Mouse (Mus musculus): ENCODE measurements around the gene Rin3. TPM values are rescaled to one million over a fixed set of nuclear protein-coding genes. Genes with fewer than 3 reads are reported as not detected.

The Rin3 gene
- total and polyA plus RNA-seq, 2 experiments from 2014 or later = 1.9 to 3.3 TPM

DNA sequence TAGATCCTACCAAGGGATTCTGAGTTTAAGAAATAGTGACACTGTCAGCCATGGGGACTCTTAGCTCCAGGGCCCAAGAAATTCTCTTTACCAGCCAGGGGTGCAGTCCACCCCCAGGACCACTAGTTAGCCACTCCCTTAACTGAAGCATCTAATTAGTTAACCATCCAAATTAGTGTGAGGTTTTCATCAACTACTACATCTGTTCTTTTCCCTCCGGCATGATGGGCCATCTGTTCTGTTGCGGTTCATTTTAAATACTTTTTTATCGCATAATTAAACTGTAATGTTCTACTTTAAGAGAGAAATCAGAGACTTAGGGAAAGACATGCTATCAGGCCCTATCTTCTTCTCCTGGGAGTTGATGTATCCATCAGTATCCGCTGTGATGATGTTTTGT lies 32.5 kb upstream of the Rin3 start:
- WGBS = 64% methylated on average over 4 of the region's 4 CpGs

DNA sequence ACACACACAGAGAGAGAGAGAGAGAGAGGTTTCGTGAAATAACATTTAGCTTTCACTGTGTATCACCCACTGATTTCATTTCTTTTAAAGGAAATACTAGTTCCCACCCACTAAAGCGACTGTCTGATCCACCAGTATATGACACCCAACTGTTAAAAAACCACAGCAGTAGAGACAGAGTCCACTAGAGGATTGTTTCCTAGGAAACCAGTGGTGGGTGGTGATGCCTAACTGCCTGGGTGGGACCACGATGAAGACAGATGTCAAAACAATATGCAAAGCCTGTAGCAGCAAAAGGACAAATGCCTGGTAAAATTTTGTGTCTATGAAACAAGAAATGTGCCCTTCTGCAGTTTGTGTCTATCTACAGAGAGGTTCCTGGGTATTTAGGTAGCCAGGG lies 31.8 kb upstream of the Rin3 start:
- no peaks in the 10 kb centered on the region for H3K9me3 ChIP-seq (ENCODE audit: low read length)
- no peaks in the 10 kb centered on the region for H3K36me3 ChIP-seq (ENCODE audit: insufficient read depth)
- ATAC-seq (peak; percentile 53), DNase-seq (no peak)
- no peak overlapping the region for H3K4me3 ChIP-seq (ENCODE audit: low read depth, low read length)
- H3K27me3 ChIP-seq (ENCODE audit: insufficient read depth, low read length) = no peaks in the 10 kb centered on the region
- H3K9ac ChIP-seq = no peak overlapping the region
- TF ChIP-seq CTCF (IDR thresholded peaks at IDR 0.05; ENCODE audit: low read depth) = no peak
- H3K27ac ChIP-seq (ENCODE audit: low read depth, low read length) = peak overlapping the region; percentile 64; the same call in 1 of the 2 replicates
- no peak overlapping the region for H3K4me2 ChIP-seq (ENCODE audit: low read depth)
- no peaks in the 10 kb centered on the region for H3K4me1 ChIP-seq (ENCODE audit: insufficient read depth)
- WGBS = 54% methylated on average over 3 of the region's 3 CpGs

More for the DNA sequence above, 32.5 kb upstream of the Rin3 start:
- no peaks in the 10 kb centered on the region for H3K9me3 ChIP-seq (ENCODE audit: low read length)
- peak; percentile 47; the same call in 1 of the 2 replicates for ATAC-seq
- H3K36me3 ChIP-seq (ENCODE audit: insufficient read depth) = no peaks in the 10 kb centered on the region
- H3K27ac ChIP-seq (ENCODE audit: low read depth, low read length) = peak overlapping the region; percentile 64
- no peak overlapping the region for H3K9ac ChIP-seq
- no peak overlapping the region for H3K4me2 ChIP-seq (ENCODE audit: low read depth)
- H3K4me1 ChIP-seq (ENCODE audit: insufficient read depth) = no peaks in the 10 kb centered on the region
- peak; percentile 62 for DNase-seq
- no peak overlapping the region for H3K4me3 ChIP-seq (ENCODE audit: low read depth, low read length)
- TF ChIP-seq CTCF (IDR thresholded peaks at IDR 0.05; ENCODE audit: low read depth) = no peak
- H3K27me3 ChIP-seq (ENCODE audit: insufficient read depth, low read length) = no peaks in the 10 kb centered on the region

DNA sequence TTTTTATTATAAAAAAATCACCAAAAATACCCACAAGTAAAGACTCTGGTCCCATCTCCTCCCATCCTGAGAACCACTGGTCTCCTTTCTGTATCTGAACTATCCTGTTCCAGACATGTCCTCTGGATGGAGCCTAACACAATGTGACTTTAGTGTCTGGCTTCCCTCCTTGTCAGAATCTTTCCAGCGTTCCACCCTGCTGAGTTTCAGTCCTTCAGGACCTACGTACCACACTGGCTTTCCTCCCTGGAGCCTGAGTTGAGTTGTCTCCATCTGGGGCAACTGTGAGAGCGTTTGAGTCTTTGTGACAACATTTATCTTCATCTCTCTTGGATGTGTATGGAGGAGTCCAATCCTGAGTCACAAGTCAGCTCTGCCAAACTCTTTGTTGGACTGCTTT lies 30.9 kb upstream of the Rin3 start:
- no peak; the same call in 1 of the 2 replicates for TF ChIP-seq CTCF (IDR thresholded peaks at IDR 0.05; ENCODE audit: low read depth)
- H3K9me3 ChIP-seq (ENCODE audit: low read length) = no peaks in the 10 kb centered on the region
- H3K4me1 ChIP-seq (ENCODE audit: insufficient read depth) = no peaks in the 10 kb centered on the region
- DNase-seq (no peak), ATAC-seq (peak; percentile 45)
- no peak overlapping the region for H3K4me3 ChIP-seq (ENCODE audit: low read depth, low read length)
- H3K27me3 ChIP-seq (ENCODE audit: insufficient read depth, low read length) = no peaks in the 10 kb centered on the region
- no peak overlapping the region for H3K27ac ChIP-seq (ENCODE audit: low read depth, low read length)
- H3K9ac ChIP-seq = no peak overlapping the region
- no peak overlapping the region for H3K4me2 ChIP-seq (ENCODE audit: low read depth)
- no peaks in the 10 kb centered on the region for H3K36me3 ChIP-seq (ENCODE audit: insufficient read depth)
- 59% methylated on average over 3 of the region's 3 CpGs for WGBS

DNA sequence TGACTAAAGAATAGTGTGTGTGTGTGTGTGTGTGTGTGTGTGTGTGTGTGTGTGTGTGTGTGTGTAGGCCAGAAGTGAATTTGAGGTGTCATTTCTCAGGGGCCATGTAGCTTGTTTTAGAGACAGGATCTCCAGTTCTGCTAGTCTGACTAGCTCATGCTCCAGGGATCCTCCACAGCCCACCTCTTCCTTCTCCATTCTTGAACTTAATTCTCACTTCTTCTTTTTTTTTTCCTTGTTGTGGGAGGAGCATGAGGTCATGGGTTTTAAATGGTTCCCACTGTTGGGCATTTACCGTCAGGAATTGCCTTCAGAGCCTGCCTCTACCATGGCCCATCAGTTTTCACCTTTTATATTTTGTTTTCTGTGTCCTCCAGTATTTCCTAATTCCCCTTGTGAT lies 30.3 kb upstream of the Rin3 start:
- Histone ChIP-seq H3K4me2 (ENCODE audit: low read depth) (no peak overlapping the region), H3K9me3 (ENCODE audit: low read length) (no peaks in the 10 kb centered on the region), H3K27me3 (ENCODE audit: insufficient read depth, low read length) (no peaks in the 10 kb centered on the region), H3K36me3 (ENCODE audit: insufficient read depth) (no peaks in the 10 kb centered on the region), H3K4me3 (ENCODE audit: low read depth, low read length) (no peak overlapping the region), H3K4me1 (ENCODE audit: insufficient read depth) (no peaks in the 10 kb centered on the region), H3K9ac (no peak overlapping the region), H3K27ac (ENCODE audit: low read depth, low read length) (no peak overlapping the region)
- 68% methylated on average over 1 of the region's 1 CpGs for WGBS
- ATAC-seq (no peak), DNase-seq (no peak)
- no peak for TF ChIP-seq CTCF (IDR thresholded peaks at IDR 0.05; ENCODE audit: low read depth)

DNA sequence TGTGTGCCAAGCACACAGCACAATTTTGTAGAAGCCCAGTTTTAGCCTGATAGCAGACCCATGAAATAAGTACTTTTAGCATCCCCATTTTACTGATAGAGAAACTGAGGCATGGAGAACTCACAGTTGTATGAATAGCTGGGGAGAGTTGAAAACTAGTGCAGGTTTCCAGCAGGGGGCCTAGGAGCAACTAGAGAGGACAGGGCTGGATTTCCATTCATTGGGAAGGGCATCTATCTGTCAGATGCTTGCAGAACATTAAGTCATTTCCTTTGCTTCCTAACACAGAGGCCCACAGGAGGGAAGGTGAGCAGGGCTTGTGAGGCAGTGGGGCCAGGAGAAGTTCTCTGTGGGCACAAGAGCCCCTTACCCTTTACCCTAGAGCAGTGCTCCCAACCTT lies 27.8 kb upstream of the Rin3 start:
- Histone ChIP-seq H3K4me1 (ENCODE audit: insufficient read depth) (no peaks in the 10 kb centered on the region), H3K36me3 (ENCODE audit: insufficient read depth) (no peaks in the 10 kb centered on the region), H3K4me3 (ENCODE audit: low read depth, low read length) (no peak overlapping the region), H3K27me3 (ENCODE audit: insufficient read depth, low read length) (no peaks in the 10 kb centered on the region), H3K9ac (no peak overlapping the region), H3K27ac (ENCODE audit: low read depth, low read length) (no peak overlapping the region), H3K4me2 (ENCODE audit: low read depth) (no peak overlapping the region), H3K9me3 (ENCODE audit: low read length) (no peaks in the 10 kb centered on the region)
- no peak for TF ChIP-seq CTCF (IDR thresholded peaks at IDR 0.05; ENCODE audit: low read depth)
- no peak for ATAC-seq
- DNase-seq = no peak

DNA sequence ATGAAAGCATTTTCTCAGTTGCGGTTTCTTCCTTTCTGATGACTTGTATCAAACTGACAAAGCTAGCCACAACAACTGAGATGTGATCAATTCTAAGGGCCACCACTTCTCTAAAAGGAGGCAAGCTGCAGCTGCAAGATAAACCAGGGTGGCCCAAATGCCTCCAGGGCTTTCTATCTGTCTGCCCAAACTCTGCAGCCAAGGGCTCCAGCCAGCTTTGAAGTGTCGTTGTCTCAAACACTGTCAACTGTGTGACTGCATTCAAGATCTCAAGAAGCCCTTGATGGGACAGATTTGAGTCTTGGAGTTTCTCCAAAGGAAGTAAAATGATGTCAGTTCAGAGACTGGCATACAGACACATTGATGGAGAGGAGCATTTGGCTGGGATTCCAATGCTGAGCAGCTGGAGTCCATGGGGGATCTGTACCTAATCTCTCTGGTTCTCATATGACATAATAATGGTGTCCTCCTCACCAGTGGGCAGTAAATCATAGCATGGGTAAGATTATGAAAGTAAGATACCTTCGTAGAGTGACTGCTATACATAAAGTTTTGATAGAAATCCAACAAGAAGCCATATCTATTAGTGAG lies 24.2 kb upstream of the Rin3 start:
- Histone ChIP-seq H3K4me3 (ENCODE audit: low read depth, low read length) (no peak overlapping the region), H3K9me3 (ENCODE audit: low read length) (no peaks in the 10 kb centered on the region), H3K4me1 (ENCODE audit: insufficient read depth) (no peaks in the 10 kb centered on the region), H3K4me2 (ENCODE audit: low read depth) (no peak overlapping the region), H3K27ac (ENCODE audit: low read depth, low read length) (no peak overlapping the region), H3K36me3 (ENCODE audit: insufficient read depth) (no peaks in the 10 kb centered on the region), H3K27me3 (ENCODE audit: insufficient read depth, low read length) (no peaks in the 10 kb centered on the region), H3K9ac (no peak overlapping the region)
- ATAC-seq (no peak), DNase-seq (no peak)
- 69% methylated on average over 3 of the region's 3 CpGs for WGBS
- TF ChIP-seq CTCF (IDR thresholded peaks at IDR 0.05; ENCODE audit: low read depth) = no peak

DNA sequence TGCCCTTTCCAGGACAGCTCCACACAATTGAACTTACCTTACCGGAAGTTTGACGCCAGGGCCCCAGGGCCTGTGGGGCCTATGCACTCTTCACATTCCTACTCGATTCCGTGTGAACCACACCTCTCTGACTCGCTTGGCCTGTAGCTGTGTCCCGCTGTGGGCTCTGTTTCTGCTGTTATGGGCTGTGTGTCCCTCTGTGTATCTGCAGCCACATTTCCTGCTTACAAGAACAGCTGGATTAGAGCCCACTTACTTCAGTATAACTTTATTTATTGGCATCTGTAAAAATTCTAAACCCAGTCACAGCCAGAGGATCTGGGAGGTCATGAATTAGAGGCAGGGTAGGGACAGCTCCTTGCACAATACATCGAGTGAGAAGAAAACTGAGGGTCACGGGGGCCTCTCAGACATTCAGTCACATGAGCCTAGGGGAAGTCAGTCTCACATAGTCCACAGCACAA lies 20.9 kb upstream of the Rin3 start:
- ATAC-seq (no peak), DNase-seq (no peak)
- no peak for TF ChIP-seq CTCF (IDR thresholded peaks at IDR 0.05; ENCODE audit: low read depth)
- WGBS = 72% methylated on average over 8 of the region's 8 CpGs
- Histone ChIP-seq H3K9ac (no peak overlapping the region), H3K9me3 (ENCODE audit: low read length) (no peaks in the 10 kb centered on the region), H3K4me2 (ENCODE audit: low read depth) (no peak overlapping the region), H3K27me3 (ENCODE audit: insufficient read depth, low read length) (no peaks in the 10 kb centered on the region), H3K36me3 (ENCODE audit: insufficient read depth) (no peaks in the 10 kb centered on the region), H3K4me1 (ENCODE audit: insufficient read depth) (no peaks in the 10 kb centered on the region), H3K4me3 (ENCODE audit: low read depth, low read length) (no peak overlapping the region), H3K27ac (ENCODE audit: low read depth, low read length) (no peak overlapping the region)

Measured in forebrain, postnatal 0 days (tissue).